Mouse (Mus musculus) cortical plate, adult 2 months (tissue): ENCODE measurements around the gene Gm11007.
"Not testable (repeated sequence)": the region's sequence is repeated elsewhere in the genome, so short reads cannot be mapped to it uniquely, and the experiment has no call there.

Experiments used
- CTCF ChIP-seq: fragments of 200-500 bp; IDR thresholded peaks from 2 replicates; pipeline ENCODE4 v1.5.1; 2011; ENCODE audit warnings: mild to moderate bottlenecking, control low read depth, low read length; ENCODE audit not compliant: insufficient read depth; ENCODE audit errors: extremely low read depth
- POLR2A ChIP-seq: fragments of 200-500 bp; IDR thresholded peaks from 2 replicates; pipeline ENCODE4 v1.6.1; 2011; ENCODE audit warnings: mild to moderate bottlenecking, low read length, control low read depth; ENCODE audit not compliant: insufficient read depth; ENCODE audit errors: extremely low read depth

DNA sequence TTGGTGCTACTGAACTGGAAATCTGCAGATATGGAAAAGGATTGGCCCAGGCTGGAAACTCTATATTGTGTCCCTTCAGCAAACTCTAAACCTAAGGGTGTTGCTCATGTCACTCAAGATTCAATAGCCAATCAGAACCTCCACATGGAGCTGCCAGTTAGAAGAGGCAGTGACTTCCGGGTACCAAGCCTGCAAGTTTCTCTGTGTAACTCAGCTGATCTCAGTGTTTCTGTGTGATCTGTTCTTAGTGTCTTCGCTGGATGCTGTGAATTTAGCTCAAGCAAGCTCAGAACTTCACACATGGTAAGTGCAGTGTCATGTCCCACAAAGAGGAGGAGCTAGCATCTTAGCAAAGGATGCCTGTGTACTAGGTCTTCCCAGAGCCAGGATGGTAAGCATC, at the start of gene Gm11007:
- TF ChIP-seq POLR2A, CTCF: not testable (repeated sequence)
